Mouse (Mus musculus): ENCODE measurements around the gene Sertad4. TPM values are rescaled to one million over a fixed set of nuclear protein-coding genes. Genes with fewer than 3 reads are reported as not detected.
A peak's percentile ranks its signal among the peaks of the same experiment; 100 is the strongest.

Sertad4 gene
- 5.7 and 6.6 TPM in 2 replicates for polyA plus RNA-seq (2015; fragmentation: Nextera tagmentation; extraction: Ambion mirVana)

DNA sequence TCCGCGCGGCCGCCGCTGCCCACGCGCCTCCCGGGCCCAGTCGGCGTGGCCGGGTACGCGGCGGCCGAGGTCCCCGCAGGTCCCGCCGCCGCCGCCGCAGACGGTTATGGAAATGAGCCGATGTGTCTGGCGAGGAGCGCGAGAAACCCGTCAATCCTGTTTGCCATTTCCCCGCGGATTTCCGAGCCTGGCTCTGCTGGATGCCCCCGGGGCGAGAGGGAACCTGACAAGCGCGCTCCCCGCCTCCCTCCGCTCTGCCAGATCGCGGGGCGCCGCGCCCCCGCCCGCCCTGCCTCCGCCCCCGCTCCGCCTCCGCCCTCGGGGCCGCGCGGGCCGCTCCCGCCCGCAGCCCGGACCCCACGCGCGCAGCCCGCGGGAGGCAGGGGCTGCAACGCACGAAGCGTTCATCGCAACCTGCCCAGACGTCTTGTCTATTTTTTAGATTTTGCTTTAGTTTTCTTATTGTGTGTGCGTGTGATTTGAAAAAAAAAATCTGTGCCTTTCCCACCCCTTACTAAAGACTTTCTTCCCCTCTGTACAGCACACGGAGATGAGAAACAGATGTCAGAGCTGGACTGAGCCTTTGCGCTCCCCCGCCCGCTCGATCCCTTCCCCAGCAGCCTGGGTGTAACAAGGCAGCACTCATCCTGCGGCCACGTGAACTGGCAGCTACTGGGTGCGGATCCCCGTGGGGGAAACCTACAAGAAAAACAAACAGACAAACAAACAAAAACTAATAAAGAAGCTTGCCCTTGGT is at the start of gene Sertad4:
Sertad4 (minus strand) TSS at position 283 of the 757 bp plus-strand sequence.
- WGBS, result under 1% methylated on average over 42 of the region's 75 CpGs

DNA sequence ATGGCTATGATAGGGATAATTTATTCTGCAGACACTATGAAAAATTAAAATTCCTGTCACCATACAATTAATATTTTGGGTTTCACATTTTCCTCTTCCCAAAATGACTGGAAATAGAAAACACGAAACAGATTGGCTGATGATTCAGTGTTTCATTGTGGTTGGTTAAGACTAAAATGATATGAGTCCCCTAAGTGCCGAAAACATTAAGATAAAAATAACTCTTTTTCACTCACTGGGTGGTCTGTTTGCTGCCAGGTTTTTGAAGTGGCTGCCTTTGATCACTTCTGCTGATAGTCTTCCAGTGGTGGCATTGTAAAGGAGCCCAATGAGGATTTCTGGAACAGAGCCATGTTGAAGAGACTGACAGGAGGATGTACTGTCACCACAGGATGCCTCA is 46.0 kb upstream of the Sertad4 start:
- no peaks in the 10 kb centered on the region for H3K9me3 ChIP-seq (ENCODE audit: control insufficient read depth, low read length)
- H3K27ac ChIP-seq (replicated peaks), result no peak overlapping the region
- TF ChIP-seq EP300 (optimal IDR thresholded peaks at IDR 0.05) (no peak), CTCF (IDR thresholded peaks at IDR 0.05; ENCODE audit: low read depth) (no peak)

More for the DNA sequence above, at the start of gene Sertad4:
- no peaks in the 10 kb centered on the region for H3K27me3 ChIP-seq (ENCODE audit: control insufficient read depth, insufficient read depth, low read length)
- DNase-seq (ENCODE audit: low spot score) (peak; percentile 74), ATAC-seq (ENCODE audit: low FRiP score, low TSS enrichment) (peak; percentile 35; the same call in 1 of the 2 replicates)
- peak within 1 kb of the TSS; percentile 89 for H3K27ac ChIP-seq (replicated peaks)
- H3K9ac ChIP-seq (ENCODE audit: low read length), result peak within 1 kb of the TSS; percentile 83
- peak within 1 kb of the TSS; percentile 95 for H3K4me2 ChIP-seq (replicated peaks; ENCODE audit: low read depth)
- H3K4me3 ChIP-seq (ENCODE audit: low read depth, low read length), result peak within 1 kb of the TSS; percentile 81
- H3K4me1 ChIP-seq (replicated peaks; ENCODE audit: control insufficient read depth, insufficient read depth), result peaks cover 5% of the 10 kb centered on the region
- H3K9me3 ChIP-seq (ENCODE audit: control insufficient read depth, low read length), result no peaks in the 10 kb centered on the region
- H3K36me3 ChIP-seq (ENCODE audit: control insufficient read depth, insufficient read depth, low read length), result no peaks in the 10 kb centered on the region
- TF ChIP-seq EP300 (optimal IDR thresholded peaks at IDR 0.05), result no peak
- no peak for TF ChIP-seq CTCF (IDR thresholded peaks at IDR 0.05; ENCODE audit: low read depth)

DNA sequence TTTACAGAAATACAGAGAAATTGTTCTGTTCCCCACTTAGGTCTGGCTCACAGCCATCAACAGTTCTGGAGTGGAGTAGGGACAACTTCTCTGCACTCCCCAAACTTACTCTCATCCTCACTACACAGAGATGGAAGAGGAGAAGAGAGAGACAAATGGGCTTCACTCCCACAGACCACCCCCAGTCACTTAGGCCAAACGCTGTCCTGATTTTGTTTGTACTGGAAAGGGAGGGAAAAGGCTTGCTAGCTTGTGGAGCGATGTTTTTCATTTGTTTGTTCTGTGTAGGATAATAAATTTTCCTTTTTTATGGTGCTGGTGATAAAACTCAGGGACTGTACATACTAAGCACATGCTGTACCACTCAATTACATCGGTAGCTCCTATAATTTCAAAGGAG is 45.4 kb upstream of the Sertad4 start:
- ATAC-seq (ENCODE audit: low FRiP score, low TSS enrichment) (no peak), DNase-seq (ENCODE audit: low spot score) (no peak)
- Histone ChIP-seq H3K9me3 (ENCODE audit: control insufficient read depth, low read length) (no peaks in the 10 kb centered on the region), H3K4me2 (replicated peaks; ENCODE audit: low read depth) (no peak overlapping the region), H3K9ac (ENCODE audit: low read length) (no peak overlapping the region), H3K4me3 (ENCODE audit: low read depth, low read length) (no peak overlapping the region), H3K27ac (replicated peaks) (no peak overlapping the region), H3K4me1 (replicated peaks; ENCODE audit: control insufficient read depth, insufficient read depth) (no peaks in the 10 kb centered on the region), H3K36me3 (ENCODE audit: control insufficient read depth, insufficient read depth, low read length) (no peaks in the 10 kb centered on the region), H3K27me3 (ENCODE audit: control insufficient read depth, insufficient read depth, low read length) (no peaks in the 10 kb centered on the region)
- WGBS, result 38% methylated on average over 3 of the region's 3 CpGs
- TF ChIP-seq EP300 (optimal IDR thresholded peaks at IDR 0.05) (no peak), CTCF (IDR thresholded peaks at IDR 0.05; ENCODE audit: low read depth) (no peak)

More for the DNA sequence above, 46.0 kb upstream of the Sertad4 start:
- DNase-seq (ENCODE audit: low spot score), result no peak
- no peaks in the 10 kb centered on the region for H3K27me3 ChIP-seq (ENCODE audit: control insufficient read depth, insufficient read depth, low read length)
- H3K36me3 ChIP-seq (ENCODE audit: control insufficient read depth, insufficient read depth, low read length), result no peaks in the 10 kb centered on the region
- no peak for ATAC-seq (ENCODE audit: low FRiP score, low TSS enrichment)
- H3K4me1 ChIP-seq (replicated peaks; ENCODE audit: control insufficient read depth, insufficient read depth), result no peaks in the 10 kb centered on the region
- WGBS, result 64% methylated on average over 2 of the region's 2 CpGs
- no peak overlapping the region for H3K4me3 ChIP-seq (ENCODE audit: low read depth, low read length)
- H3K9ac ChIP-seq (ENCODE audit: low read length), result no peak overlapping the region
- no peak overlapping the region for H3K4me2 ChIP-seq (replicated peaks; ENCODE audit: low read depth)

DNA sequence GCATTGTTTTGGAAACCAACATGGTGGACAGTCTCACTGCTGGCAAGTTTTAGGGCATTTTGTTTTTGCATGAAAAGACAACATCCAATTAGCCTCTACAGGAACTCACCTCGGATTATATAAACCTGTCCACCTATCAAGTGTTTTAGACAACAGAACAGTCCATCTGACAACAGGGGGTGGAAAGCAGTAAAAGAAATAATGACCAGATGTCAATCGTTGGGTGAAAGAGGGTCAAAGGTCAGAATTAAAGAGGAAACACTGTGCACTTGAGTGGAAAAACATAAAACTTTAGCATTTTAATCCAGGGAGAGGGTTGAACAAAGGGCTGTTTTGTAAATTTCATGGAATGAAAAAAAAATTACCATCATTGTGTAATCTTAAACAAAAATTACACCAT is 43.2 kb upstream of the Sertad4 start:
- Histone ChIP-seq H3K4me1 (replicated peaks; ENCODE audit: control insufficient read depth, insufficient read depth) (no peaks in the 10 kb centered on the region), H3K9me3 (ENCODE audit: control insufficient read depth, low read length) (no peaks in the 10 kb centered on the region), H3K4me3 (ENCODE audit: low read depth, low read length) (no peak overlapping the region), H3K27ac (replicated peaks) (no peak overlapping the region), H3K27me3 (ENCODE audit: control insufficient read depth, insufficient read depth, low read length) (no peaks in the 10 kb centered on the region), H3K9ac (ENCODE audit: low read length) (no peak overlapping the region), H3K36me3 (ENCODE audit: control insufficient read depth, insufficient read depth, low read length) (no peaks in the 10 kb centered on the region), H3K4me2 (replicated peaks; ENCODE audit: low read depth) (no peak overlapping the region)
- ATAC-seq (ENCODE audit: low FRiP score, low TSS enrichment), result no peak
- DNase-seq (ENCODE audit: low spot score), result no peak
- WGBS, result 54% methylated on average over 2 of the region's 2 CpGs
- TF ChIP-seq EP300 (optimal IDR thresholded peaks at IDR 0.05) (no peak), CTCF (IDR thresholded peaks at IDR 0.05; ENCODE audit: low read depth) (no peak)

DNA sequence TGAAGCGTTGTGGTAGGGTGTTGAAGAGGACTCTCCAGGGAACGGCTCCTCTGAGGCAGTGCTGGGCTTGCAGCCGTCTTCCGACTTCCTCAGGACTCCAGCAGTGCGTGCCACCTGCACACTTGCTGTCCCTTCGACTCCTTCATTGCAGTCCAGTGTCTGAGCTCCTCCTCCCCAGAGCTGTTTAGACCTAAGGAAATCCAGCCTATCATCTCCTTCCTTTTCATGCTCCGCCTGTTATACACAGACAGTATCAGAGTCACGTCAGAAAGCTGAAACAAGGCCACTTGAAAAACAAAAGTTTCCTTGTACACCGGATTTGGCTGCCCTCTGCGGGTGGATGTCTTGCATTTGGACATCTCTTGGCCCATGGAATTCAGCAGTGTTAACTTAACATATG is 41.7 kb upstream of the Sertad4 start:
- no peaks in the 10 kb centered on the region for H3K9me3 ChIP-seq (ENCODE audit: control insufficient read depth, low read length)
- TF ChIP-seq EP300 (optimal IDR thresholded peaks at IDR 0.05) (no peak), CTCF (IDR thresholded peaks at IDR 0.05; ENCODE audit: low read depth) (peak; percentile 28; the same call in 1 of the 2 replicates)
- no peak overlapping the region for H3K4me3 ChIP-seq (ENCODE audit: low read depth, low read length)
- H3K9ac ChIP-seq (ENCODE audit: low read length), result no peak overlapping the region
- H3K27me3 ChIP-seq (ENCODE audit: control insufficient read depth, insufficient read depth, low read length), result no peaks in the 10 kb centered on the region
- DNase-seq (ENCODE audit: low spot score), result no peak
- H3K36me3 ChIP-seq (ENCODE audit: control insufficient read depth, insufficient read depth, low read length), result no peaks in the 10 kb centered on the region
- WGBS, result 69% methylated on average over 10 of the region's 10 CpGs
- H3K27ac ChIP-seq (replicated peaks), result no peak overlapping the region
- no peak overlapping the region for H3K4me2 ChIP-seq (replicated peaks; ENCODE audit: low read depth)
- H3K4me1 ChIP-seq (replicated peaks; ENCODE audit: control insufficient read depth, insufficient read depth), result no peaks in the 10 kb centered on the region
- ATAC-seq (ENCODE audit: low FRiP score, low TSS enrichment), result no peak

DNA sequence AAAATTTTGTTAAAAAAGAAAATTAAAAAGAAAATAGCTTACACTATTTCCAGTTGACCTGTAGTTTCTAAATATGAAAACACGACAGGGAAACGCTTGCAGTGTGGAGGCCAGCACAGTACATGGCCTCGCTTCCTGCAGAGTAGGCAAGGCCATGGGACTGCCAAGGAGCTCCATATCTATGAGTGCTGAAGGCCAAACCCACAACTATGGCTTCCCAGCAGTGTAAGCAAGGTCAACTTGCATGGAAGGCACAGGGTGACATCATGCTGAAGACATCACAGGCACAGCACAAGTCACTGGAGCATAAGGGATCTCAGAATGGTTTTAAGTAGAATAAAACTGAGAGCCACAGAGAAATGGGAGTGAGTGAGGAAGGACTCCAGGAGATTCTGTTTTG is 40.5 kb upstream of the Sertad4 start:
- H3K9ac ChIP-seq (ENCODE audit: low read length), result no peak overlapping the region
- H3K4me3 ChIP-seq (ENCODE audit: low read depth, low read length), result no peak overlapping the region
- no peaks in the 10 kb centered on the region for H3K4me1 ChIP-seq (replicated peaks; ENCODE audit: control insufficient read depth, insufficient read depth)
- no peaks in the 10 kb centered on the region for H3K36me3 ChIP-seq (ENCODE audit: control insufficient read depth, insufficient read depth, low read length)
- ATAC-seq (ENCODE audit: low FRiP score, low TSS enrichment) (no peak), DNase-seq (ENCODE audit: low spot score) (no peak)
- H3K27ac ChIP-seq (replicated peaks), result no peak overlapping the region
- H3K27me3 ChIP-seq (ENCODE audit: control insufficient read depth, insufficient read depth, low read length), result no peaks in the 10 kb centered on the region
- 91% methylated on average over 3 of the region's 3 CpGs for WGBS
- TF ChIP-seq EP300 (optimal IDR thresholded peaks at IDR 0.05) (no peak), CTCF (IDR thresholded peaks at IDR 0.05; ENCODE audit: low read depth) (no peak)
- no peak overlapping the region for H3K4me2 ChIP-seq (replicated peaks; ENCODE audit: low read depth)
- H3K9me3 ChIP-seq (ENCODE audit: control insufficient read depth, low read length), result no peaks in the 10 kb centered on the region
